Mouse (Mus musculus) B cell, adult 2 months (primary cell): ENCODE measurements around the gene Gm21958.

Experiments
- DNase-seq, 2 experiments: peaks; one replicate each; pipeline ENCODE4 v3.0.0; 2022

The Gm21958 gene

DNA sequence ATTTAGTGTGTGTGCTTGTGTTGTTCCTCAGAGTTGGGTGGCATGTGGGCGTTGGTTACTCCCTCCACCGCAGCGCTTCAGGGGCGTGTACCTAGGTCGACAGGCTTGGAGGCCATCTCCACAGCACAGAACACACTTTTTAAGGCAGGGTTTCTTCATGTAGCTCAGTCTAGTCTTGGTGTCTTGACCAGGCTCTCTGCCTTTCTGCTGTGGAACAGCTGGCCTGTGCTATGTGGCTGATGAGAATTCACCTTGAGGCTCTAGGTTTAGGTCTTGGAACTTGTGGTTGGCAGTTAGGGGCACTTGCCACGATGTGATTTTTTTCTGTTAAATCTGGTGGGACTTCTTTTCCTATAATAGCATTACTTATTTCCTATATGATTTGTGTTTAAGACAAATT lies at the start of gene Gm21958:
Gene Gm21958, minus strand, starts transcription at position 101 of the 400 bp plus-strand sequence.
- DNase-seq: no peak

GRCm38 (mm10) chr3:54761258-54761657 lies 47.1 kb upstream of the Gm21958 start:
- DNase-seq: no peak

DNA sequence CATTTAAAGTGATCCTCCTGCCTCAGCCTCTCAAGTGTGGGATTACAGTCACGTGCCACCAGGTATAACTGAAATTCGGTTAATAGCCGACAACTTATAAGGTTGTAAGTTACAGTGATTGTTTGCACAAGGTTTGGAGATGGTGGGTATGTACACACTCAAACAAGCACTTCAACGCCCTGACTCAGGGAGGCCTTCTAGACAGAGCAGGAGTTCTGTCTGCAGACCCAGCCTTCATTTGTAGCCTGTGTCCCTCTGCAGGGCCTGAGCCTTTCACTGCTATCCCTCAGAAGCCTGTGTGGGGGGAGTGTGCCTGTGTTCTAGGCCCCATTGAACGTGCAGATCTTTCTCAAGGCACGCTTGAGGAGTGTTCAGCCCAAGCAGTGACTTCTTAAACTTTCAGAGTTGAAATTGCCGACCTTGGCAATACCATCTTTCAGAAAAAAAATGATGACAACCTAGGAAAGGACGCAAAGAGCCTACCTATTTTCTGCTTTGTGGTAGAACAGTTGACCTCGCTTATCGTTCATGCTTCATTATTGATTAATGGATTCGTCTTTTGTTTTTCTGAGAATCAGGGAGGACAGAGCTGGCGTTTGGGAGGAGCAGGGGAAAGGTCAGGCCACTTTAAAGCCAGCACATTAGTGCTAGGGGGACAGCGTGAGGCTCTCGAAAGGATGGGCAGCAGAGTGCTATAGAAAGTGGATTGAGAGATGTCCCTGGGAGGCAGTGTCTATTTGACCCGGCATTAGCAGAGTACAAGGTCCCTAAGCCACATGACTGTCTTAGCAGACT lies 46.4 kb upstream of the Gm21958 start:
- DNase-seq: no peak

DNA sequence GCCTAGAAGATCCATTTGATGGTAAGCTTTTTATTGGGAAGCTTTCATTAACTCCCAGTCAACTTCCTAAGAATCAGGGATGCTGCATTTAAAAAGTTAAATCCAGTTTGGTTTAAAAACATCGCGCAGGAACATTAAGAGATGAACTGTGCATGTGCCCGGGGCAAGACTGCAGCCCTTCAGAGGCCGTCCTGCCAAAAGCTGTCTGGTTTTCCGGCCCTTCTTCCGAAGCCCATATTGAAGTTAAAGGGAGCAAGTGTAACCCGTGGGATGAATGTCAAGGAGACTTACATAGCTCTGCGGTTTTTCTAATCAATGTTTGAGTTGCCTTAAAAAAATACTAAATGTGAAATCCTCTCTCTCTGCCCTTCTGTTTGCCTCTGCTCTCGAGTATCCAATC lies 45.1 kb upstream of the Gm21958 start:
- no peak for DNase-seq

GRCm38 (mm10) chr3:54757446-54757845 lies 43.3 kb upstream of the Gm21958 start:
- no peak for DNase-seq

GRCm38 (mm10) chr3:54756058-54756457 lies 41.9 kb upstream of the Gm21958 start:
- no peak for DNase-seq

DNA sequence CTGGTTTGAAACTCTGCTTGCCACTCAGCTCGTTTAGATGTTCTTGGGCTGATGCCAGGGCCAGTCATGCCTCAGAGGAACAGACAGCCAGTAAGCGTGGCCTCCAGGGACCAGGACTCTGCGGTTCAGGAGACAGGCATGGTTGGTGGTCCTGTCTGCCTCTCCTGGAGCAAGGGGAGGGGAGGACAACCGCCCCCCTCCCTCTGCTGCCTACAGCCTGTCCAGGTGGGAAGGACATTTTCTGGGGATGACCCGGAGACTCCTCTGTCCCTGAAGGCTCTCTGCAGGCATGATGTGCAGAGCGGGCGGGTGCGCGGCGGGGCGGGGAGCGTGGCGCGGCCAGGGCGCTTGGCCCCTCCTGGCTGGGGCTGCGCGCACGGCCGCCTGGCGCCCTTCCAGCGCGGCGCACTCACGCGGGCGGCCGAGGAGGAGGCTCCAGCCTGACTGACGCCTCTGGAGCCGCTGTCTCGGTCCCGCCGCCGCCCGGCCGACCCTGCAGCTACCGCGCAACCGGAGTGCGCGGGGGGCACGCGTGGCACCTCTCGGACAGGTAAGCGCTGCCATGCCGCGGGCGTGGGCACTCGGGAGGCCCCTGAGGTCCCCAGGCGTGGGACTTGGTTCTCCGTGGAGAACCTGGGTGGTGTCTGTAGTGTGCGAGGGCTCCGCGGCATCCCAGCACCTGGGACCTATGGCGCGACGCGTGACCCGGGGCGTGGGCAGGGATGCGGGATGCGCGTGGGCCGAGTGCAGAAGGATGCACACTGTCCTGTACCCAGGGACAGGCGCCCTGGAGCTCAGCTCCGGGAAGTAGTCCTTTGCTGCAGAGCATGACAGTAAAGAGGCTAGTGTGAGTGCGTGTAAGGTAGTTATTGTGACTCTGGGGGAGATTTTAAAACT lies 41.2 kb upstream of the Gm21958 start, which contains the start of gene Smad9:
Gene Smad9, plus strand, starts transcription at position 438 of the 897 bp plus-strand sequence.
- DNase-seq: no peak

DNA sequence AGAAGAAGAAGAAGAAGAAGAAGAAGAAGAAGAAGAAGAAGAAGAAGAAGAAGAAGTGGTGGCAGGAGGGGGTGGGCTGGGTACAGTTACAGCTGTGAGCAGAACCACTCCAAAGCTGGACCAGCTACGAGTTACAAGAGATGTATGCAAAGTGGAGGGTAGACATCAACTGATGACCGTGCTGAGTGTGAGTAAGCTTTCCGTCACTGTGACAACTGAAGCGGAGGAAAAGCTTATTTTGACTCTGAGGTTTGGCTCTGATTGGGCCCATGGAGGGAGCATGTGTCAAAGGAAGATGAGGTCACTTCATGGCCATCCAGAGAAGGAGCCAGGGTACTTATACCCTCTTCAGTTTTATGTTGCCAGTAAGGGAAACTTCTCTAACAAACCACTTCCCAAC lies 39.3 kb upstream of the Gm21958 start:
- no peak for DNase-seq

- peak; percentile 28 to 37 for DNase-seq
Measured at GRCm38 (mm10) chr3:54745799-54746198, 31.6 kb upstream of the Gm21958 start.

- no peak for DNase-seq
Measured at GRCm38 (mm10) chr3:54741965-54742364, 27.8 kb upstream of the Gm21958 start.

- no peak for DNase-seq
Measured at GRCm38 (mm10) chr3:54737317-54737716, 23.2 kb upstream of the Gm21958 start.

- DNase-seq: peak; percentile 9 to 24
Measured at GRCm38 (mm10) chr3:54736101-54736927, 22.2 kb upstream of the Gm21958 start.

- peak; percentile 99 to 100 for DNase-seq
Measured at GRCm38 (mm10) chr3:54735247-54736046, 21.3 kb upstream of the Gm21958 start, which contains the start of the genes Exosc8 and Alg5. Exosc8 (minus strand) TSS chr3:54735393. Alg5 (plus strand) TSS chr3:54735539.

DNA sequence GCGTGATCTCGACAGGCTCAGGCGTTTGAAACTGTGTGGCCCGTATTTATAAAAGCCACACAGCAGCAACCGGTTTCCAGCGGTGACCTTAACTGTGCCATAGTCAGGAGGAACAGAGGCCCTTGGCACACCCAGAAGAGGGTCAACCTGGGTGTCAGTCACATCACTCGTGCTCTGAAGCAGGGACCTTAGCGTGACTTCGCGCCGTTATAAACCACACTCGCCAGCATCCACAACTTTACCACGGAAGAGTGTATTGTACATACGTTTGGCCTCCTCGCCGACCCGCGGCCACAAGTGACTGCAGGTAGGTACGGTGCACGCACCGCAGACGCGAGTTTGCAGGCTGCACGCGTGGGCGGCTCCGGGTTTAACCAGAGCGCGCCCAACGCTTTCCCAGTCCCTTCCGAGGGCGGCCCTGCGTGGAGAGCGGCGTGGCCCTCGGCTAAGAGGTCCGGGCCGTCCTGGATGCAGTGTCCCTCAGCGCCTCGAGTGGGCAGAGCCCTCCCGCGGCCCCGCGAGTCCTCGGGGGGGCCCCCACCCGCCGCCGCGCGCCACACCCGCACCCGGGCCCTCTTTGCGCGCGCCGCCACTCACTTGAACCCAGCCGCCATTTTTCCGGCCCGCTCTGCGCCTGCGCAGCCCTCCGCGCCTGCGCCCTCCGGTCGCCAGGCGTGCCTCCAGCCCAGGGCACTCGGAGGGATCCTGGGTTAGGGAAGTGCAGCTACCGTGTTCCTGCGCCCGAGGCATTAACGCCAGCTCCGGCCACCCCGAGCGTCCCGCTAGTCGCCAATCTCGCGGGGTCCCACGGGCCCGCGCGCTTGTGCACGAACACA lies 20.5 kb upstream of the Gm21958 start:
- DNase-seq: peak; percentile 92 to 94

DNA sequence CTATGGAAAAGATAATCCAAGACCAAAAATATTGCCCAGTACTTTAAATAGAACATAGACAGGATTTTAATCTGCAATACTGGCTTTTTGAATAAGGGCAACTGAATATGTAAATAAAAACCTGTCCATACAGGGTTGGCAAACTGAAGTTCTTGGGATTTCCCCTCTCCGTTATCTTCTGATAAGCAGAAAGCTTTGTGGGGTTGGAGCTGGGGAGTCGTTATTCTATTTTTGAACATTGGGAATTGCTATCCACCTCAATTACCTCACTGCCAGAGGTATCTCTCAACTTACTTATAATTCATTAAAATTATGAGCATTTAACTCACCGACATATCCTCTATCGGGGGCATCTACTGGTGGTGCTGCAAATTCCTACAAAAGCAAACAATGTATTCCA lies 18.2 kb upstream of the Gm21958 start:
- no peak for DNase-seq

DNA sequence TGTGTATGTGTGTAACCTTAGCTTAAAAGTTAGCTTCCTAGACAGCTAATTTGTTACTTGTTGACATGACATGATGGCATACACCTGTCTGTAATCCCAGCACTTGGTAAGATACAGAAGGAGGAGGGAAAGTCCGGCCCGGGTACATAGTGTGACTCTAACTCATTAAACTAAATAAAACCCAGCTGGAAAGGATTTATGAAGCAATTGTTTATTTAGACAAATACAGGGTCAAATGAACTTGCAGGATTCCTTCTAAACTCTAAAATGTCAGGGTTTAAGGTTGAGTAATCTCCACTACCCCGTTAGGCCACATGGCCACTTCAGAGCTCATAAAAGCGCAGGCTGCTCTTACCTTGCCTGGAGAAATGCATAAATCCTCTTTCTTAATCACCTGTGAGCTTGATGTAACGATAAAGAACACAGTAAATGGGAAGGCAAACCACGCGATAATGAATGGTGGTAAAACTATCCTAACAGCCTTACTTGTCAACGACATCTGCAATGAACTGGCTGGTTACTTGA lies 17.5 kb upstream of the Gm21958 start:
- DNase-seq: no peak

DNA sequence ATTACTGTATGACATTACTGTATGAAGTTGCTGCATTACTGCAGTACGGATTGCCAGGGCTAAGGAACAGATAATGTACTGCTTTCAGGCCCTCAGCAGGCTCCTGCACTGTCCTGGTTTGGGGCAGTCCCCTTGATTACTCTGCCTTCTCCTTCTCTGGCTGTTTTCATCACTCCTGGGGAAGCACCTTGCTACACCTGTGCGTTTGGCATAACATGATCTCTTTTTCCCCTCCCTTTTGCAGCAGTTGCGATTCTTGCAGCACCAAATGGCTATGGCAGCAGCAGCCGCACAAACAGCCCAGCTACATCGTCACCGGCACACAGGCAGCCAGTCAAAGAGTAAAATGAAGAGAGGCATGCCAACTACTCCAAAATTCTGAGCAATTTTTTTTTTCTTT lies 13.9 kb upstream of the Gm21958 start:
- DNase-seq: no peak

- no peak for DNase-seq
Measured at GRCm38 (mm10) chr3:54727588-54727987, 13.4 kb upstream of the Gm21958 start.

- DNase-seq: no peak
Measured at GRCm38 (mm10) chr3:54725344-54725743, 11.2 kb upstream of the Gm21958 start.

GRCm38 (mm10) chr3:54723741-54724500 lies 9.8 kb upstream of the Gm21958 start:
- peak; percentile 55 to 59 for DNase-seq
